In genomic region chr16:44058745-44059144, GRCm38 (mm10) we compare ENCODE assay signal across 8 mouse cellular contexts. TPM values are rescaled to one million over a fixed set of nuclear protein-coding genes. Genes with fewer than 3 reads are reported as not detected.
DNase-seq lines count a peak whose midpoint lies in the region; ATAC-seq and TF ChIP-seq lines count a peak whose summit lies in the region.

No protein-coding gene starts in this region.

- H3K4me2 ChIP-seq in liver, embryonic 12.5 days, result no peak overlapping the region
- H3K4me2 ChIP-seq in embryonic facial prominence, embryonic 14.5 days (ENCODE audit: low read depth, low read length), result no peak overlapping the region

- H3K27me3 ChIP-seq in liver, adult 2 months (ENCODE audit: control insufficient read depth, insufficient read depth, low read length), result no peaks in the 10 kb centered on the region
- H3K27me3 ChIP-seq in liver, embryonic 12.5 days (replicated peaks), result no peaks in the 10 kb centered on the region
- H3K27me3 ChIP-seq in embryonic facial prominence, embryonic 14.5 days (replicated peaks; ENCODE audit: control insufficient read depth, insufficient read depth, low read length), result no peaks in the 10 kb centered on the region

- H3K36me3 ChIP-seq in liver, adult 2 months (ENCODE audit: control insufficient read depth, insufficient read depth, low read length), result peaks cover 9% of the 10 kb centered on the region
- no peaks in the 10 kb centered on the region for H3K36me3 ChIP-seq in liver, embryonic 12.5 days
- no peaks in the 10 kb centered on the region for H3K36me3 ChIP-seq in embryonic facial prominence, embryonic 14.5 days (ENCODE audit: control insufficient read depth, insufficient read depth, low read length)

- TF ChIP-seq CTCF in liver, adult 2 months (IDR thresholded peaks at IDR 0.05; ENCODE audit: low read depth, low read length), result peak; percentile 80
- TF ChIP-seq CTCF in bone marrow, adult 2 months (IDR thresholded peaks at IDR 0.05; ENCODE audit: control insufficient read depth, insufficient read depth, low read length), result peak; percentile 71

- H3K4me1 ChIP-seq in liver, adult 2 months (ENCODE audit: control insufficient read depth, insufficient read depth, low read length), result peaks cover 18% of the 10 kb centered on the region
- H3K4me1 ChIP-seq in liver, embryonic 12.5 days, result 0 out of 2 replicates have a peak, but pooled peaks cover 7% of the 10 kb centered on the region
- no peaks in the 10 kb centered on the region for H3K4me1 ChIP-seq in bone marrow, adult 2 months (ENCODE audit: control insufficient read depth, insufficient read depth, low read length)
- 0 out of 2 replicates have a peak, but pooled peaks cover 3% of the 10 kb centered on the region for H3K4me1 ChIP-seq in embryonic facial prominence, embryonic 14.5 days (ENCODE audit: control insufficient read depth, insufficient read depth, low read length)

- peaks cover 3% of the 10 kb centered on the region; the same call in 1 of the 2 replicates for H3K79me2 ChIP-seq in liver, adult 2 months (ENCODE audit: control insufficient read depth, insufficient read depth, low read length)

- no peak overlapping the region for H3K4me3 ChIP-seq in liver, adult 2 months (ENCODE audit: insufficient read depth, low read depth, low read length)
- no peak overlapping the region for H3K4me3 ChIP-seq in liver, embryonic 12.5 days
- H3K4me3 ChIP-seq in bone marrow, adult 2 months (replicated peaks; ENCODE audit: control insufficient read depth, low read depth, low read length), result no peak overlapping the region
- H3K4me3 ChIP-seq in embryonic facial prominence, embryonic 14.5 days (ENCODE audit: low read depth, low read length), result no peak overlapping the region

- no peak for ATAC-seq in liver, embryonic 12.5 days
- ATAC-seq in embryonic facial prominence, embryonic 14.5 days (ENCODE audit: low read depth), result 0 out of 2 replicates have a peak, but pooled peaks have one; percentile 28
- ATAC-seq in hematopoietic stem cell, adult 5-6 weeks (replicated peaks in 1 of 2; ENCODE audit: insufficient read depth in 1 of 2, low FRiP score in 2 of 2, low TSS enrichment in 1 of 2, low read depth in 1 of 2, poor library complexity in 2 of 2, severe bottlenecking in 2 of 2), result peak; percentile 57 to 61

- no peak for TF ChIP-seq POLR2A in liver, adult 2 months (IDR thresholded peaks at IDR 0.05; ENCODE audit: extremely low read depth, insufficient read depth, low read length)
- TF ChIP-seq POLR2A in bone marrow, adult 2 months (IDR thresholded peaks at IDR 0.05; ENCODE audit: borderline replicate concordance, control insufficient read depth, low read depth, low read length), result no peak

- peak; percentile 60 for DNase-seq in liver, adult 2 months (ENCODE audit: extremely low read depth, low read depth, low spot score)
- DNase-seq in embryonic facial prominence, embryonic 14.5 days (ENCODE audit: low spot score), result peak; percentile 76
- DNase-seq in left cerebral cortex, postnatal 10 days (ENCODE audit: extremely low spot score in 1 of 2, low spot score in 2 of 2), result peak; percentile 64 to 74
- peak; percentile 69 for DNase-seq in neural tube, embryonic 10.5 days (ENCODE audit: extremely low spot score, low spot score)
- peak; percentile 84 for DNase-seq in thymus, postnatal 0 days (ENCODE audit: low spot score)

- 20% methylated on average over 10 of the region's 10 CpGs for WGBS in liver, adult 2 months
- WGBS in liver, embryonic 12.5 days (ENCODE audit: insufficient replicate concordance), result 17% methylated on average over 10 of the region's 10 CpGs
- 19% methylated on average over 10 of the region's 10 CpGs for WGBS in bone marrow, adult 2 months
- WGBS in embryonic facial prominence, embryonic 14.5 days, result 22% methylated on average over 10 of the region's 10 CpGs

- no peak overlapping the region for H3K9ac ChIP-seq in liver, adult 2 months (ENCODE audit: low read depth, low read length)
- H3K9ac ChIP-seq in liver, embryonic 12.5 days, result no peak overlapping the region
- H3K9ac ChIP-seq in embryonic facial prominence, embryonic 14.5 days (ENCODE audit: low read depth, low read length), result no peak overlapping the region

- no peaks in the 10 kb centered on the region for H3K9me3 ChIP-seq in liver, embryonic 12.5 days (replicated peaks)
- no peaks in the 10 kb centered on the region for H3K9me3 ChIP-seq in embryonic facial prominence, embryonic 14.5 days (ENCODE audit: control insufficient read depth, low read length)

- no peak overlapping the region for H3K27ac ChIP-seq in liver, adult 2 months (replicated peaks; ENCODE audit: insufficient read depth, low read depth, low read length)
- H3K27ac ChIP-seq in liver, embryonic 12.5 days, result no peak overlapping the region
- H3K27ac ChIP-seq in bone marrow, adult 2 months (ENCODE audit: control insufficient read depth, insufficient read depth, low read depth, low read length, poor library complexity), result no peak overlapping the region
- no peak overlapping the region for H3K27ac ChIP-seq in embryonic facial prominence, embryonic 14.5 days (replicated peaks; ENCODE audit: low read depth, low read length)

- intact Hi-C loops in left cerebral cortex, postnatal 10 days (cut with DNase I), result no loop called here

RNA-seq across cellular contexts. Expression of gene Gramd1c, which starts 4.4 kb away (rescaled TPM):
- 29.9 and 48.5 TPM in 2 replicates for total RNA-seq in liver, adult 2 months (2014; rRNA removed)
- 6.1 and 6.6 TPM in 2 replicates for polyA plus RNA-seq in liver, adult 2 months (2012; rRNA removed)
- 3.4 and 3.7 TPM in 2 replicates for polyA plus RNA-seq in liver, embryonic 12.5 days (2016; fragmentation: Nextera tagmentation; extraction: Ambion mirVana)
- 4.5 and 6.3 TPM in 2 replicates for polyA plus RNA-seq in bone marrow, adult 2 months (2011; ENCODE audit: insufficient read depth, insufficient read length, low replicate concordance, missing spikeins)
- 7.7 and 8.2 TPM in 2 replicates for polyA plus RNA-seq in embryonic facial prominence, embryonic 14.5 days (2014; fragmentation: Nextera tagmentation; extraction: Ambion mirVana)
- 6.2 and 11.8 TPM in 2 replicates for total RNA-seq in hematopoietic stem cell, adult 5-6 weeks (2017)
- 1 to 10 TPM; 2.2 to 2.9 TPM for total RNA-seq in left cerebral cortex, postnatal 10 days (2021)
- polyA plus RNA-seq in thymus, postnatal 0 days (2015; fragmentation: Nextera tagmentation; extraction: Ambion mirVana), result 2.7 and 3.2 TPM in 2 replicates
